1 mouse cellular context compared by ENCODE assay signal in genomic region chr1:134195571-134195970, GRCm38 (mm10).
TF ChIP-seq lines count a peak whose summit lies in the region.

No protein-coding gene starts in this region.

TF ChIP-seq in CH12.LX, 34 proteins besides CTCF, POLR2A, EP300 and RAD21 (continued from another document):
- no peak for TF ChIP-seq ZKSCAN1 (IDR thresholded peaks at IDR 0.05; ENCODE audit: borderline replicate concordance, low read depth, low read length)
- TF ChIP-seq NRF1 (IDR thresholded peaks at IDR 0.05; ENCODE audit: low read depth, low read length): no peak
- TF ChIP-seq NELFE (IDR thresholded peaks at IDR 0.05; ENCODE audit: low read depth, low read length): no peak
